Mouse (Mus musculus): Measurements from ENCODE around the gene Tnfrsf14.

- no peak for TF ChIP-seq CTCF (IDR thresholded peaks at IDR 0.05; ENCODE audit: extremely low read depth, insufficient read length, insufficient replicate concordance, low read depth, low read length)
- TF ChIP-seq POLR2A (IDR thresholded peaks at IDR 0.05; ENCODE audit: low read depth, low read length) = no peak
Measured at GRCm38 (mm10) chr4:154890887-154891286, 37.5 kb downstream of the Tnfrsf14 start.
